Mouse (Mus musculus) heart, adult 2 months (tissue): Measurements from ENCODE around the gene Aldh1a1. TPM values are rescaled to one million over a fixed set of nuclear protein-coding genes. Genes with fewer than 3 reads are reported as not detected.

Experiments used
- DNase-seq, 2 experiments: peaks; one replicate each; pipeline ENCODE4 v3.0.0; 2021
- H3K27ac ChIP-seq: fragments of 200-600 bp; 2 replicates; pipeline ENCODE4 v1.8.1; 2022
- H3K27me3 ChIP-seq: fragments of 200-500 bp; 2 replicates; pipeline ENCODE4 v1.6.1; 2012; ENCODE audit warnings: mild to moderate bottlenecking, low read length, inconsistent platforms, mixed read lengths; ENCODE audit not compliant: control insufficient read depth, insufficient read depth
- H3K36me3 ChIP-seq: fragments of 200-500 bp; 2 replicates; pipeline ENCODE4 v1.6.1; 2012; ENCODE audit warnings: low read length, inconsistent platforms; ENCODE audit not compliant: control insufficient read depth, insufficient read depth
- H3K4me1 ChIP-seq: fragments of 200-500 bp; 2 replicates; pipeline ENCODE4 v1.6.1; 2011; ENCODE audit warnings: low read length; ENCODE audit not compliant: control insufficient read depth, insufficient read depth
- H3K4me3 ChIP-seq: fragments of 200-600 bp; 2 replicates; pipeline ENCODE4 v1.8.1; 2022
- H3K79me2 ChIP-seq: fragments of 200-500 bp; replicated peaks from 2 replicates; pipeline ENCODE4 v1.6.1; 2012; ENCODE audit warnings: mild to moderate bottlenecking, inconsistent platforms, low read length, moderate library complexity, mixed read lengths; ENCODE audit not compliant: control insufficient read depth, insufficient read depth
- H3K9ac ChIP-seq: fragments of 200-500 bp; 2 replicates; pipeline ENCODE4 v1.6.1; 2012; ENCODE audit warnings: low read depth, mild to moderate bottlenecking, control low read depth, inconsistent platforms, low read length, mixed read lengths
- CTCF ChIP-seq: fragments of 200-600 bp; IDR thresholded peaks from 2 replicates; pipeline ENCODE4 v1.8.1; 2022; ENCODE audit warnings: antibody characterized with exemption, mild to moderate bottlenecking, moderate library complexity
- EP300 ChIP-seq: fragments of 200-500 bp; IDR thresholded peaks from 2 replicates; pipeline ENCODE4 v1.6.1; 2011; ENCODE audit warnings: low read depth, low read length, control low read depth; ENCODE audit not compliant: insufficient read depth
- POLR2A ChIP-seq: fragments of 200-500 bp; IDR thresholded peaks from 2 replicates; pipeline ENCODE4 v1.6.1; 2011; ENCODE audit warnings: mild to moderate bottlenecking, low read depth, low read length, control low read depth; ENCODE audit not compliant: insufficient read depth
- WGBS: fragments of 180-500 bp; shearing (Covaris S2); methylation state at CpG from one replicate; pipeline ENCODE4 v1.1.7; 2018; 5-methylcytosine and 5-hydroxymethylcytosine counted together
- intact Hi-C: fragments of 180-260 bp; cut with DNase I; formaldehyde crosslinking; loops from one replicate; pipeline ENCODE4 v1.15.1; 2025
- polyA plus RNA-seq: library from polyadenylated mRNA; depleted of rRNA; stranded (reverse); fragments of >200 nt; gene quantifications from 2 replicates; pipeline ENCODE4 v1.2.3, GENCODE M21; 2012
- total RNA-seq, 2 experiments: library from RNA; stranded (reverse); gene quantifications; 2 replicates each; pipeline ENCODE4 v1.2.3; 2021

The Aldh1a1 gene
- total and polyA plus RNA-seq, 3 experiments, result 23.3 to 25.8 (median 24.1) TPM

- TF ChIP-seq CTCF (no peak), POLR2A (no peak), EP300 (no peak)
- no peak overlapping the region for H3K4me3 ChIP-seq
- no peaks in the 10 kb centered on the region for H3K27me3 ChIP-seq
- no peak overlapping the region for H3K27ac ChIP-seq
- intact Hi-C loops, result no loop called here
- no peaks in the 10 kb centered on the region for H3K79me2 ChIP-seq
- DNase-seq, result no peak
- no peak overlapping the region for H3K9ac ChIP-seq
- H3K36me3 ChIP-seq, result no peaks in the 10 kb centered on the region
- H3K4me1 ChIP-seq, result no peaks in the 10 kb centered on the region
Measured at GRCm38 (mm10) chr19:20496476-20496875, 4.0 kb downstream of the Aldh1a1 start.

DNA sequence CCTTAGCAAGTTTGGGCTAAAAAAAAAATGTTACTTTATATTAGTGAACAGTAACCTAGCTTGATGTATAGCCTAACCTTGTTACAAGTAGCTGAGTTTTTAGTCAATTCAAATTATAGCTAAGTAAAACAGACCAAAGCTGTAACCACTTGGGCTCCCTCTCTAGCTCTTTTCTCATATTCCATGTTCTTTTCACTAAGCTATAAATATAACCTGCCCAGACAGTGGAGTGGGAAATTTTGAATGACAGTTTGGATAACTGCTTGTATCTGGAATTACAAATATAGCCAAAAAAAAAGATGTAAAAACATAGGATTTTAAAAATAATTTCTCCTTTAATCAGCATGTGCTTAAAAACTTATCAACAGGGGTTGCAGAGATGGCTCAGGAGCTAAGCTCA lies 12.8 kb downstream of the Aldh1a1 start:
- Histone ChIP-seq H3K27me3 (no peaks in the 10 kb centered on the region), H3K4me1 (no peaks in the 10 kb centered on the region), H3K4me3 (no peak overlapping the region), H3K36me3 (no peaks in the 10 kb centered on the region), H3K9ac (no peak overlapping the region), H3K27ac (no peak overlapping the region), H3K79me2 (no peaks in the 10 kb centered on the region)
- intact Hi-C loops, result no loop called here
- TF ChIP-seq POLR2A (no peak), CTCF (no peak), EP300 (no peak)
- no peak for DNase-seq

GRCm38 (mm10) chr19:20506936-20507615 lies 14.6 kb downstream of the Aldh1a1 start:
- Histone ChIP-seq H3K27ac (no peak overlapping the region), H3K4me1 (no peaks in the 10 kb centered on the region), H3K79me2 (no peaks in the 10 kb centered on the region), H3K36me3 (no peaks in the 10 kb centered on the region), H3K27me3 (no peaks in the 10 kb centered on the region), H3K9ac (no peak overlapping the region), H3K4me3 (no peak overlapping the region)
- WGBS, result 72% methylated on average over 9 of the region's 9 CpGs
- intact Hi-C loops, result no loop called here
- no peak for DNase-seq
- TF ChIP-seq EP300 (no peak), CTCF (no peak), POLR2A (no peak)

GRCm38 (mm10) chr19:20508609-20509008 lies 16.1 kb downstream of the Aldh1a1 start:
- WGBS, result 62% methylated on average over 4 of the region's 4 CpGs
- H3K27ac ChIP-seq, result no peak overlapping the region

DNA sequence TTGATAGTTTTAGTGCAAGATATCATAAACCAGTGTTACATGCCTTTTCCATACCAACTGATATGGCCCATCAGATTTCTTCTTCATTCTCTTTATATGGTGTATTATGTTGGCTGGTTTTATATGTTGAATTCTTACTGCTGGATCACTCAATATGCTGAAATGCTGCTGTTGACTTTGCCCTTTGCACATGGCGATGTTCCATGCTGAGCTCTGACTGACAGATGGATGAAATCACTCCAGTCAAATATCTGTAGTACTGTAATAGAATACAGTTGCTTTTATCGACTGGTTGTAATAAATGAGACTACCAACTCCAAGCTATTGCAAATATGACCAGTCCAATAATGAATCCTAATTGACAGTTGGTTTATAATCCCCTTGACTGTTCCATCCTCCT lies 19.5 kb downstream of the Aldh1a1 start:
- Histone ChIP-seq H3K36me3 (no peaks in the 10 kb centered on the region), H3K9ac (no peak overlapping the region), H3K27ac (no peak overlapping the region), H3K27me3 (no peaks in the 10 kb centered on the region), H3K79me2 (no peaks in the 10 kb centered on the region), H3K4me1 (no peaks in the 10 kb centered on the region), H3K4me3 (no peak overlapping the region)
- DNase-seq, result no peak
- intact Hi-C loops, result no loop called here
- no peak for TF ChIP-seq EP300
- no peak for TF ChIP-seq POLR2A
- no peak for TF ChIP-seq CTCF
- WGBS, result 73% methylated on average over 2 of the region's 2 CpGs

More at GRCm38 (mm10) chr19:20508609-20509008, 16.1 kb downstream of the Aldh1a1 start:
- H3K4me3 ChIP-seq, result no peak overlapping the region
- intact Hi-C loops, result no loop called here
- TF ChIP-seq CTCF (no peak), EP300 (no peak), POLR2A (no peak)
- no peak for DNase-seq
- no peaks in the 10 kb centered on the region for H3K36me3 ChIP-seq
- no peaks in the 10 kb centered on the region for H3K79me2 ChIP-seq
- H3K9ac ChIP-seq, result no peak overlapping the region
- no peaks in the 10 kb centered on the region for H3K4me1 ChIP-seq
- no peaks in the 10 kb centered on the region for H3K27me3 ChIP-seq

- intact Hi-C loops, result no loop called here
- TF ChIP-seq POLR2A, result no peak
- no peak for TF ChIP-seq EP300
- TF ChIP-seq CTCF, result no peak
- Histone ChIP-seq H3K4me1 (no peaks in the 10 kb centered on the region), H3K27ac (no peak overlapping the region), H3K4me3 (no peak overlapping the region), H3K79me2 (no peaks in the 10 kb centered on the region), H3K36me3 (no peaks in the 10 kb centered on the region), H3K27me3 (no peaks in the 10 kb centered on the region), H3K9ac (no peak overlapping the region)
- WGBS, result 73% methylated on average over 2 of the region's 2 CpGs
- DNase-seq, result no peak
Measured at GRCm38 (mm10) chr19:20513181-20513580, 20.7 kb downstream of the Aldh1a1 start.
